Mouse (Mus musculus): ENCODE data around the gene Edem2.
"Not testable (repeated sequence)": the region's sequence is repeated elsewhere in the genome, so short reads cannot be mapped to it uniquely, and the experiment has no call there.

Edem2 gene

GRCm38 (mm10) chr2:155729158-155729645 lies at the start of gene Edem2:
Gene Edem2 (minus strand): TSS chr2:155729475.
- DNase-seq = peak; percentile 89

- DNase-seq = no peak
Measured at GRCm38 (mm10) chr2:155779066-155779465, 49.8 kb upstream of the Edem2 start.

GRCm38 (mm10) chr2:155778004-155778403 lies 48.7 kb upstream of the Edem2 start:
- no peak for DNase-seq

GRCm38 (mm10) chr2:155777688-155777985 lies 48.4 kb upstream of the Edem2 start:
- DNase-seq = no peak

- DNase-seq = no peak
Measured at GRCm38 (mm10) chr2:155776824-155777687, 47.8 kb upstream of the Edem2 start.

- peak; percentile 51 for DNase-seq
Measured at GRCm38 (mm10) chr2:155775685-155776263, 46.5 kb upstream of the Edem2 start.

GRCm38 (mm10) chr2:155774927-155775684 lies 45.8 kb upstream of the Edem2 start, which contains the start of gene Mmp24:
Gene Mmp24 (plus strand): TSS chr2:155775342.
- no peak for DNase-seq

- DNase-seq = no peak
Measured at GRCm38 (mm10) chr2:155774261-155774926, 45.1 kb upstream of the Edem2 start.

GRCm38 (mm10) chr2:155773664-155774063 lies 44.4 kb upstream of the Edem2 start:
- DNase-seq = no peak

- DNase-seq = peak; percentile 70
Measured at GRCm38 (mm10) chr2:155764679-155765418, 35.6 kb upstream of the Edem2 start.

- no peak for DNase-seq
Measured at GRCm38 (mm10) chr2:155756855-155757566, 27.7 kb upstream of the Edem2 start.

- DNase-seq = peak; percentile 58
Measured at GRCm38 (mm10) chr2:155755746-155756145, 26.5 kb upstream of the Edem2 start.

- no peak for DNase-seq
Measured at GRCm38 (mm10) chr2:155751014-155751786, 21.9 kb upstream of the Edem2 start, which contains the start of gene Procr. Gene Procr (plus strand): TSS chr2:155751117.

- DNase-seq = no peak
Measured at GRCm38 (mm10) chr2:155749394-155749793, 20.1 kb upstream of the Edem2 start.

GRCm38 (mm10) chr2:155745487-155745886 lies 16.2 kb upstream of the Edem2 start:
- DNase-seq = no peak

- no peak for DNase-seq
Measured at GRCm38 (mm10) chr2:155743351-155743750, 14.1 kb upstream of the Edem2 start.

GRCm38 (mm10) chr2:155742931-155743337 lies 13.7 kb upstream of the Edem2 start:
- no peak for DNase-seq

GRCm38 (mm10) chr2:155742211-155742610 lies 12.9 kb upstream of the Edem2 start:
- DNase-seq = no peak

- no peak for DNase-seq
Measured at GRCm38 (mm10) chr2:155737803-155738202, 8.5 kb upstream of the Edem2 start.

- no peak for DNase-seq
Measured at GRCm38 (mm10) chr2:155736936-155737335, 7.7 kb upstream of the Edem2 start.

- DNase-seq = not testable (repeated sequence)
Measured at GRCm38 (mm10) chr2:155735766-155736165, 6.5 kb upstream of the Edem2 start, which contains the start of gene Gm17581. Gene Gm17581 (minus strand): TSS chr2:155735866.

Data from right cerebral cortex, postnatal 14 days (tissue).